Mouse (Mus musculus): ENCODE measurements around the gene Gm20388.

- no peak for TF ChIP-seq CTCF (IDR thresholded peaks at IDR 0.05; ENCODE audit: low read depth)
- no peak for TF ChIP-seq EP300 (optimal IDR thresholded peaks at IDR 0.05)
Measured at GRCm38 (mm10) chr8:122497016-122497734, 2586.5 kb downstream of the Gm20388 start.
